8 mouse cellular contexts compared by ENCODE assay signal in the genomic region with DNA sequence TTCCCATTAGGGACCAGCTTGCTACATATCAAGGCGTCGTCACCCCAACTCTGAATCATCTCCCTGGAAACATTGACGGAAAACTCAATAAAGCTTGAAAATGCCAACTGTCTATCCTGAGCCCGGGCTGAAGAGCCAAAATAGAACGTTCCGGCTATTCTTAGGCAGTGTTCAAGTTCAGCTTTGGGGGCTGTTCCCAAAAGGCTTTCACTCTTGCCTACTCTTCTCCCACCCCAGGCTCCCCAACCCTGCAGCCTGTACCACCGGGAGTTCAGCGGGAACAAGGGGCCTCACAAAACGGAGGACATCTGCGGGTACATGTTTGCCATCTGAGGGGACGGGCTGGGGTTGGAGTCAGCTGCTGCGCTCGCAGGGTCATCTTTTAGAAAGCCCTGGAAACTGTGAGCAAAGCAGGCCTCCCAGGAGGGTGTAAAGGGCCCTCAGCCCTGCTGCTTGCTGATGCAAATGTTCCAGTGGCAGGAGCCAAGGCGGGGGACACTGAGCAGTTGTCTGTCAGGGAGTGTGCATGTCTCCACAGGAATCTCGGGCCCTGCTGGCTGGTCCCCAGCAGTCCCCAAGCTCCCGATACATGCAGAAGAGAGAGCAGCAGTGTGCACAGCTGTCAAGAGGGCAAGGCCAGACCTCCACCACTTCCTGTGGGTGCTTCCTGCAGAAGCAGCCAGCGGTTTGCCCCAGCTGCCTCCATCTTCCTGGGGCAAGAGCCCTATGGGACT.
DNase-seq lines count a peak whose midpoint lies in the region; ATAC-seq and TF ChIP-seq lines count a peak whose summit lies in the region.

No protein-coding gene starts in this region.

- TF ChIP-seq CTCF in lung, postnatal 0 days (IDR thresholded peaks at IDR 0.05): no peak
- TF ChIP-seq CTCF in lung, adult 2 months (IDR thresholded peaks at IDR 0.05; ENCODE audit: insufficient read depth, low read length): no peak

- H3K4me1 ChIP-seq in lung, postnatal 0 days (ENCODE audit: insufficient read depth, low read depth, low read length): no peaks in the 10 kb centered on the region
- 0 out of 2 replicates have a peak, but pooled peaks cover 2% of the 10 kb centered on the region for H3K4me1 ChIP-seq in lung, adult 2 months (ENCODE audit: control insufficient read depth, insufficient read depth, low read length)
- peaks cover 10% of the 10 kb centered on the region; the same call in 1 of the 2 replicates for H3K4me1 ChIP-seq in forebrain, embryonic 16.5 days (replicated peaks; ENCODE audit: control insufficient read depth, insufficient read depth, low read length)

- TF ChIP-seq POLR2A in lung, adult 2 months (IDR thresholded peaks at IDR 0.05; ENCODE audit: borderline replicate concordance, extremely low read depth, low read depth, low read length): no peak

- no peaks in the 10 kb centered on the region for H3K27me3 ChIP-seq in lung, postnatal 0 days (replicated peaks; ENCODE audit: insufficient read depth, low read length)
- no peaks in the 10 kb centered on the region for H3K27me3 ChIP-seq in forebrain, embryonic 16.5 days (replicated peaks; ENCODE audit: control insufficient read depth, insufficient read depth, low read length)

- no peaks in the 10 kb centered on the region for H3K9me3 ChIP-seq in lung, postnatal 0 days (ENCODE audit: low read length)
- H3K9me3 ChIP-seq in forebrain, embryonic 16.5 days (ENCODE audit: control insufficient read depth, low read length): no peaks in the 10 kb centered on the region

- peak; percentile 12; the same call in 1 of the 2 replicates for ATAC-seq in lung, postnatal 0 days
- ATAC-seq in forebrain, embryonic 16.5 days: no peak

- no peak overlapping the region for H3K4me2 ChIP-seq in lung, postnatal 0 days (replicated peaks; ENCODE audit: low read depth, low read length)
- no peak overlapping the region for H3K4me2 ChIP-seq in forebrain, embryonic 16.5 days (ENCODE audit: low read length)

- no peak overlapping the region for H3K4me3 ChIP-seq in lung, postnatal 0 days (ENCODE audit: low read depth, low read length)
- H3K4me3 ChIP-seq in lung, adult 2 months (replicated peaks; ENCODE audit: extremely low read depth, low read depth, low read length): no peak overlapping the region
- H3K4me3 ChIP-seq in forebrain, embryonic 16.5 days (replicated peaks; ENCODE audit: low read length): no peak overlapping the region

- H3K27ac ChIP-seq in lung, postnatal 0 days (ENCODE audit: low read length): no peak overlapping the region
- H3K27ac ChIP-seq in forebrain, embryonic 16.5 days (ENCODE audit: low read length): no peak overlapping the region

- H3K9ac ChIP-seq in lung, postnatal 0 days (replicated peaks; ENCODE audit: low read depth): no peak overlapping the region
- H3K9ac ChIP-seq in forebrain, embryonic 16.5 days (replicated peaks; ENCODE audit: low read depth, low read length): no peak overlapping the region

- WGBS in lung, postnatal 0 days: 68% methylated on average over 17 of the region's 17 CpGs
- WGBS in lung, adult 2 months: 72% methylated on average over 17 of the region's 17 CpGs
- WGBS in forebrain, embryonic 16.5 days: 89% methylated on average over 17 of the region's 17 CpGs

- no peak for TF ChIP-seq EP300 in lung, postnatal 0 days (IDR thresholded peaks at IDR 0.05)

- no peaks in the 10 kb centered on the region for H3K36me3 ChIP-seq in lung, postnatal 0 days (ENCODE audit: insufficient read depth, low read length)
- H3K36me3 ChIP-seq in forebrain, embryonic 16.5 days (ENCODE audit: control insufficient read depth, insufficient read depth): no peaks in the 10 kb centered on the region

- peak; percentile 30 for DNase-seq in adrenal gland, postnatal 14 days
- DNase-seq in adrenal gland, adult 18-20 months (ENCODE audit: low spot score in 2 of 2): no peak
- peak; percentile 23 for DNase-seq in lung, postnatal 0 days (ENCODE audit: low spot score)
- DNase-seq in lung, adult 2 months: no peak
- peak; percentile 46 to 56 for DNase-seq in layer of hippocampus, postnatal 36 days
- peak; percentile 78 to 79 for DNase-seq in spleen, postnatal 36 days (ENCODE audit: low spot score in 2 of 2)
- DNase-seq in adrenal gland, adult 2 months: no peak

Comparison
In these comparisons a context has a peak if more than half of its experiments do, and no peak if none do; other contexts are left out.
1. DNase-seq: peak in adrenal gland, postnatal 14 days (single experiment), lung, postnatal 0 days (single experiment), layer of hippocampus, postnatal 36 days (2 of 2) and spleen, postnatal 36 days (2 of 2); none in adrenal gland, adult 18-20 months (0 of 2), lung, adult 2 months (single experiment) and adrenal gland, adult 2 months (single experiment).